Mouse (Mus musculus) megakaryocyte, embryonic 14.5 days (primary cell): Measurements from ENCODE around the gene Slc23a4.

Experiments used
- FLI1 ChIP-seq: IDR thresholded peaks from 2 replicates; pipeline ENCODE4 v1.6.1; 2012; ENCODE audit warnings: low read length, inconsistent platforms, mixed read lengths
- GATA1 ChIP-seq: IDR thresholded peaks from 3 replicates; pipeline ENCODE4 v1.6.1; 2012; ENCODE audit warnings: mixed read lengths, low read length, inconsistent platforms, borderline replicate concordance

- TF ChIP-seq GATA1: no peak
- no peak for TF ChIP-seq FLI1
These were observed 45.8 kb downstream of the Slc23a4 start for GRCm38 (mm10) chr6:34942446-34942845.
